Mouse (Mus musculus): ENCODE data around the gene Kdm4b.

The Kdm4b gene

GRCm38 (mm10) chr17:56393889-56394288 lies 68.0 kb downstream of the Kdm4b start:
- DNase-seq = no peak

GRCm38 (mm10) chr17:56396051-56396450 lies 70.2 kb downstream of the Kdm4b start:
- no peak for DNase-seq

GRCm38 (mm10) chr17:56400221-56400620 lies 74.4 kb downstream of the Kdm4b start:
- no peak for DNase-seq

- peak in 1 of 2 experiments; percentile 33 for DNase-seq
These were observed 75.2 kb downstream of the Kdm4b start for GRCm38 (mm10) chr17:56401051-56401521.

GRCm38 (mm10) chr17:56405341-56405740 lies 79.5 kb downstream of the Kdm4b start:
- no peak for DNase-seq

GRCm38 (mm10) chr17:56405856-56406840 lies 80.3 kb downstream of the Kdm4b start:
- no peak for DNase-seq

- DNase-seq = no peak
These were observed 81.0 kb downstream of the Kdm4b start for GRCm38 (mm10) chr17:56406878-56407277.

- no peak for DNase-seq
These were observed 81.5 kb downstream of the Kdm4b start for GRCm38 (mm10) chr17:56407379-56407778.

GRCm38 (mm10) chr17:56408965-56409625 lies 83.2 kb downstream of the Kdm4b start:
- no peak for DNase-seq

GRCm38 (mm10) chr17:56409759-56410158 lies 83.9 kb downstream of the Kdm4b start:
- no peak for DNase-seq

- DNase-seq = no peak
These were observed 85.6 kb downstream of the Kdm4b start for GRCm38 (mm10) chr17:56411437-56411836.

GRCm38 (mm10) chr17:56413113-56413512 lies 87.3 kb downstream of the Kdm4b start:
- DNase-seq = no peak

GRCm38 (mm10) chr17:56414785-56415184 lies 88.9 kb downstream of the Kdm4b start:
- no peak for DNase-seq

- no peak for DNase-seq
These were observed 92.4 kb downstream of the Kdm4b start for GRCm38 (mm10) chr17:56418304-56418703.

GRCm38 (mm10) chr17:56420022-56420421 lies 94.2 kb downstream of the Kdm4b start:
- no peak for DNase-seq

- DNase-seq = peak; percentile 42 to 51
These were observed 99.1 kb downstream of the Kdm4b start for GRCm38 (mm10) chr17:56424726-56425583.

- DNase-seq = peak; percentile 32 to 61
These were observed 99.7 kb downstream of the Kdm4b start for GRCm38 (mm10) chr17:56425584-56425914.

- no peak for DNase-seq
These were observed 100.1 kb downstream of the Kdm4b start for GRCm38 (mm10) chr17:56425941-56426340.

GRCm38 (mm10) chr17:56427857-56428256 lies 102.0 kb downstream of the Kdm4b start:
- no peak for DNase-seq

- DNase-seq = no peak
These were observed 105.7 kb downstream of the Kdm4b start for GRCm38 (mm10) chr17:56431582-56431981.

- no peak for DNase-seq
These were observed 114.0 kb downstream of the Kdm4b start for GRCm38 (mm10) chr17:56439731-56440460.

- DNase-seq = no peak
These were observed 116.5 kb downstream of the Kdm4b start for GRCm38 (mm10) chr17:56442316-56442715.
